Mouse (Mus musculus): Measurements from ENCODE around the gene Cers6. TPM values are rescaled to one million over a fixed set of nuclear protein-coding genes. Genes with fewer than 3 reads are reported as not detected.

The Cers6 gene
- polyA plus RNA-seq, 1 experiment from 2014 or later: 34.6 TPM

DNA sequence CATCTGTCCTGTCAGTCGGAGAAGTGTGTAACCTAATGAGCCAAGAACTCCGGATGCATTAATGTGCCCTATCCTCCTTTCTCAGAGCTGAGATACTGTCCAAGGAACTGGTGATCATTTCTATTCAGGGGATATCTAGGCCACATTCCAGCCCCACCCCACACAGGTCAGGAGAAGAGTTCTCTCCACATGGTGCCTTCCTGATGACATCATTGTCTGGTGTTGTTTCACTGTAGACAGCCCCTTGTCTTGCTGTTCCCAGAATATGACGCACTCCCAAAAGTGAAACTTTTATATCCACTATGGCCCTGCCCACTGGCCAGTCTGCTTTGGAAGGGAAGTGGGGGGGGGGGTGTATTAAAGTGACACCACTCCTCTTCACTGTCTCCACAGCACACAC lies 215.9 kb downstream of the Cers6 start:
- Histone ChIP-seq H3K4me2 (ENCODE audit: low read depth, low read length, severe bottlenecking) (no peak overlapping the region), H3K4me1 (replicated peaks; ENCODE audit: control insufficient read depth, insufficient read depth, low read length) (no peaks in the 10 kb centered on the region), H3K27ac (ENCODE audit: low read depth, low read length) (no peak overlapping the region), H3K9ac (ENCODE audit: low read length) (no peak overlapping the region), H3K4me3 (ENCODE audit: low read depth, low read length) (no peak overlapping the region), H3K9me3 (ENCODE audit: control insufficient read depth, low read length) (no peaks in the 10 kb centered on the region), H3K36me3 (ENCODE audit: control insufficient read depth, insufficient read depth, low read length) (no peaks in the 10 kb centered on the region), H3K27me3 (ENCODE audit: control insufficient read depth, insufficient read depth, low read length) (no peaks in the 10 kb centered on the region)
- WGBS: 85% methylated on average over 3 of the region's 3 CpGs
- ATAC-seq (replicated peaks; ENCODE audit: low FRiP score): no peak
- DNase-seq (ENCODE audit: low spot score): no peak

GRCm38 (mm10) chr2:69080760-69081159 lies 219.5 kb downstream of the Cers6 start:
- H3K36me3 ChIP-seq (ENCODE audit: control insufficient read depth, insufficient read depth, low read length): no peaks in the 10 kb centered on the region
- no peaks in the 10 kb centered on the region for H3K9me3 ChIP-seq (ENCODE audit: control insufficient read depth, low read length)
- H3K9ac ChIP-seq (ENCODE audit: low read length): no peak overlapping the region
- H3K4me1 ChIP-seq (replicated peaks; ENCODE audit: control insufficient read depth, insufficient read depth, low read length): no peaks in the 10 kb centered on the region
- H3K4me3 ChIP-seq (ENCODE audit: low read depth, low read length): no peak overlapping the region
- no peaks in the 10 kb centered on the region for H3K27me3 ChIP-seq (ENCODE audit: control insufficient read depth, insufficient read depth, low read length)
- 94% methylated on average over 1 of the region's 1 CpGs for WGBS
- ATAC-seq (replicated peaks; ENCODE audit: low FRiP score): no peak
- H3K4me2 ChIP-seq (ENCODE audit: low read depth, low read length, severe bottlenecking): no peak overlapping the region
- H3K27ac ChIP-seq (ENCODE audit: low read depth, low read length): no peak overlapping the region
- DNase-seq (ENCODE audit: low spot score): no peak

DNA sequence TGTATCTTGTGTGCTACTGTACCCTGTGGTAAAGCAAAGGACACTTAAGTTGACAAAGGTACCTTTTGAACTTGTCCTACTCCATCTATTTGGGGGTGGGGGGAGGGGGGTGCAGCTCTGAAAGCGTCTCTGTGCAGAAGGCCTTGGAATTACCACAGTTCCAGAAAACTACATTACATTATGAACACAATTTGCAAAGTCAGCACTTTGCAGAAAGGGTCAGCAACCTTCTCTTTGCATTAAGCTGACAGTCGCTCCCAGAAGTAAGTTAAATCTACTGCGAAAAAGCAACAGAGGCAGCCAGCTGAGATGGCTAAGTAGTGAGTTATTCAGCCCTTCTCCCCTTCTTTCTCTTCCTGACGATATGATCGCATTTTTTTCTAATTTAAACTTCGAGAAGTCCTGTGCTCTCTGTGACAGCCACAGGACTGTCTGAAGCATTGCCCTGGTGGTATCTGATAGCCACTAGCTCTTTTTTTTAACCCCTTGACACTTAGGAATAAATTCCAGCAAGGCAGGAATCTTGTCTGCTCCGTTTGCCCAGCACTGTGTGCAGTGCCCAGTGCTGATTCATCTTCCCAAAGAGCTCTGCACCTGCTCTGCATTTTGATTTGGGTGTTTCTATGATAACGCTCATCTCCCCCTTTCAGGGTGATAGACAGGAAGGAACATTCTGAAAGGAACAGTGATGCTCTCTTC lies 221.4 kb downstream of the Cers6 start:
- H3K4me1 ChIP-seq (replicated peaks; ENCODE audit: control insufficient read depth, insufficient read depth, low read length): peaks cover 4% of the 10 kb centered on the region; the same call in 1 of the 2 replicates
- H3K9me3 ChIP-seq (ENCODE audit: control insufficient read depth, low read length): no peaks in the 10 kb centered on the region
- ATAC-seq (replicated peaks; ENCODE audit: low FRiP score): no peak
- no peak for DNase-seq (ENCODE audit: low spot score)
- no peaks in the 10 kb centered on the region for H3K36me3 ChIP-seq (ENCODE audit: control insufficient read depth, insufficient read depth, low read length)
- H3K27me3 ChIP-seq (ENCODE audit: control insufficient read depth, insufficient read depth, low read length): no peaks in the 10 kb centered on the region
- no peak overlapping the region for H3K4me2 ChIP-seq (ENCODE audit: low read depth, low read length, severe bottlenecking)
- H3K4me3 ChIP-seq (ENCODE audit: low read depth, low read length): no peak overlapping the region
- H3K9ac ChIP-seq (ENCODE audit: low read length): no peak overlapping the region
- 68% methylated on average over 8 of the region's 8 CpGs for WGBS
- H3K27ac ChIP-seq (ENCODE audit: low read depth, low read length): no peak overlapping the region

DNA sequence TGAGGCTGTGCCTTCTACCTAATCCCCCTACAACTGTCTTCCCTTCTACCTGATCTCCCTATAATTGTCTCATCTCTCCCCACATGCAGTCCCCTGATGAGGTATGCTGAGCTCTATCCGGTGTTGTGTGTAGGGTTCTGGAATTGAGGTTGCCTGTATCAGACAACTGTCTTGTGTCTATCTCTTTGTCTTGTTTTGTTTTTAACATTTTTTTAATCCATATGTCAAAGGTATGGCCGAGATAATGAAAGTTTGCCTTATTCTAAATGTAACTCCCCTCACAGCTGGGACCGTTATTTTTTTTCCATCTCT lies 221.9 kb downstream of the Cers6 start:
- Histone ChIP-seq H3K4me3 (ENCODE audit: low read depth, low read length) (no peak overlapping the region), H3K27ac (ENCODE audit: low read depth, low read length) (no peak overlapping the region), H3K4me2 (ENCODE audit: low read depth, low read length, severe bottlenecking) (no peak overlapping the region), H3K4me1 (replicated peaks; ENCODE audit: control insufficient read depth, insufficient read depth, low read length) (peaks cover 4% of the 10 kb centered on the region; the same call in 1 of the 2 replicates), H3K9me3 (ENCODE audit: control insufficient read depth, low read length) (no peaks in the 10 kb centered on the region), H3K36me3 (ENCODE audit: control insufficient read depth, insufficient read depth, low read length) (no peaks in the 10 kb centered on the region), H3K9ac (ENCODE audit: low read length) (no peak overlapping the region), H3K27me3 (ENCODE audit: control insufficient read depth, insufficient read depth, low read length) (no peaks in the 10 kb centered on the region)
- ATAC-seq (replicated peaks; ENCODE audit: low FRiP score) (no peak), DNase-seq (ENCODE audit: low spot score) (no peak)
- 89% methylated on average over 3 of the region's 3 CpGs for WGBS

DNA sequence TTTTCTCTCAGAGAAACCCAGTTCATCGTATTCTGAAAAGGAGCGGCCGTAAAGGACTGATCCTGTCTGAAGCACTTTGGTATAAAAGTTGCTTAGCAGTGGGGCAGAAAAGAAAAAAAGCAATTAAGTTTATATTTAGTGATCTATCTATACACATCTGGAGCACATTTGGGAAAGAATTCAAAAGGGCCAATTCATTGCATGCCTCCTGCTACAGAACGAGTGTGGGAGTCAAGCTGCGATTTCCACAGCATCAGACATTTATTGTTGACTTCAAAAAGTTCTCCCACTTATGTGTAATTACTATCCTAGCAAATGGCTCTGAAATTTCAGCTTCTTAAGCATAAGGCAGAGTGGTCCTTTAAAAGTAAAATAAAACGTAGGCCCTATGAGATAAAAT lies 223.2 kb downstream of the Cers6 start:
- ATAC-seq (replicated peaks; ENCODE audit: low FRiP score): no peak
- Histone ChIP-seq H3K27ac (ENCODE audit: low read depth, low read length) (no peak overlapping the region), H3K9me3 (ENCODE audit: control insufficient read depth, low read length) (no peaks in the 10 kb centered on the region), H3K27me3 (ENCODE audit: control insufficient read depth, insufficient read depth, low read length) (no peaks in the 10 kb centered on the region), H3K4me3 (ENCODE audit: low read depth, low read length) (no peak overlapping the region), H3K9ac (ENCODE audit: low read length) (no peak overlapping the region), H3K4me2 (ENCODE audit: low read depth, low read length, severe bottlenecking) (no peak overlapping the region), H3K4me1 (replicated peaks; ENCODE audit: control insufficient read depth, insufficient read depth, low read length) (peaks cover 4% of the 10 kb centered on the region; the same call in 1 of the 2 replicates), H3K36me3 (ENCODE audit: control insufficient read depth, insufficient read depth, low read length) (no peaks in the 10 kb centered on the region)
- WGBS: 82% methylated on average over 6 of the region's 6 CpGs
- no peak for DNase-seq (ENCODE audit: low spot score)

DNA sequence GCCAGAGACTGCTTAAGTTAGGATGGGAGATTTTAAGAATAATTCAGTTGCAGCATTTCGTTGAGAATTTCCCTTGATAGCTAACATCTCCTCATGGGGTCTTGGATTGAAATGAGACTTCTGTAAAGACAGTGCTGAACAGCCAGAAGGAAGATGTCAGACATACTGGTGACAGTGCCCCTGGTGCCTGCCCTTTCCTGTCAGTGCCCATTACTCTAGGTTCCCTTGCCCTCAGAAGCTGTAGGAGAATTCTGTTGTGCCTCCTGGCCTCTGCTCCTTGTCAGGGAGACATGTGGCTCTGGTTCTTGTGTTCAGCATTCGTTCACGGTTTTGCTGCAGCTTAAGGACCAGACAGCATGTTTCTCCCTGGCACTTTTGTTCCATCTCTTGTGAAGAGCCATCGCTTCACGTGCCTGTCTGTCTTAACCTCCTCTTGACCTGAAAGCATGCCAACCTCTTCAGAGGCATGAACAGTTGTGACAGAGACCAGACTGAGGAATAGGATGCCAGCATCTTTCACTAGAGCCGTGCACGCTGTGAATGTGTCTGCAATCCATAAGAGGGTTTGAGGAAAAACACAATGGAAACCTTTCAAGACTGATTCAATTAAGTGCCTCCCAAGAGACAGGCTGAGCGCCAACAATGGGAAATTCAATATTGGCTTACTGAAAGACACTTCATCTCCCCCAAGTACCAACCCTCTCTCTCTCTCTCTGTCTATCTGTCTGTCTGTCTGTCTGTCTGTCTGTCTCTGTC lies 225.4 kb downstream of the Cers6 start:
- Histone ChIP-seq H3K27me3 (ENCODE audit: control insufficient read depth, insufficient read depth, low read length) (no peaks in the 10 kb centered on the region), H3K4me2 (ENCODE audit: low read depth, low read length, severe bottlenecking) (no peak overlapping the region), H3K9ac (ENCODE audit: low read length) (no peak overlapping the region), H3K9me3 (ENCODE audit: control insufficient read depth, low read length) (no peaks in the 10 kb centered on the region), H3K4me3 (ENCODE audit: low read depth, low read length) (no peak overlapping the region), H3K27ac (ENCODE audit: low read depth, low read length) (no peak overlapping the region), H3K36me3 (ENCODE audit: control insufficient read depth, insufficient read depth, low read length) (no peaks in the 10 kb centered on the region), H3K4me1 (replicated peaks; ENCODE audit: control insufficient read depth, insufficient read depth, low read length) (peaks cover 4% of the 10 kb centered on the region; the same call in 1 of the 2 replicates)
- ATAC-seq (replicated peaks; ENCODE audit: low FRiP score) (0 out of 2 replicates have a peak, but pooled peaks have one; percentile 56), DNase-seq (ENCODE audit: low spot score) (no peak)
- WGBS: 41% methylated on average over 8 of the region's 8 CpGs

DNA sequence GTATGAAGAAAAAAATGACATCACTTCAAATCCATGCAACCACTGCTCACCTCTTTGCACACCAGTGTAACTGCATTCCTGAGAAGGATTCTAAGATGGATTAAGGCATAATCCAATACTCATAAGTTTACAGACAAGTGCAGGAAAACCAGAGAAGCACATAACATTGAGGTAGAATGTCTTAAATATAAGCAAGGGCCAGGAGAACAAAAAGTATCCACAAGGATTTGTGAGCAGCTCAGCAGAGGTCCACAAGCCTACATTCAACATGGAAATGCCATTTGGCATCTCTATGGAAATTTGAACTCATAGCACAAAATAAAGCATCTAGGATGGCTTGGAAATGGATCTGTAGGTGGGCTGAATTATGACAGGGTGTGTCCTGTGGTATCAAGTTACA lies 234.6 kb downstream of the Cers6 start:
- Histone ChIP-seq H3K9ac (ENCODE audit: low read length) (no peak overlapping the region), H3K9me3 (ENCODE audit: control insufficient read depth, low read length) (no peaks in the 10 kb centered on the region), H3K27me3 (ENCODE audit: control insufficient read depth, insufficient read depth, low read length) (no peaks in the 10 kb centered on the region), H3K4me3 (ENCODE audit: low read depth, low read length) (no peak overlapping the region), H3K4me1 (replicated peaks; ENCODE audit: control insufficient read depth, insufficient read depth, low read length) (no peaks in the 10 kb centered on the region), H3K27ac (ENCODE audit: low read depth, low read length) (no peak overlapping the region), H3K4me2 (ENCODE audit: low read depth, low read length, severe bottlenecking) (no peak overlapping the region), H3K36me3 (ENCODE audit: control insufficient read depth, insufficient read depth, low read length) (no peaks in the 10 kb centered on the region)
- ATAC-seq (replicated peaks; ENCODE audit: low FRiP score) (no peak), DNase-seq (ENCODE audit: low spot score) (no peak)

- H3K9me3 ChIP-seq (ENCODE audit: control insufficient read depth, low read length): no peaks in the 10 kb centered on the region
- no peak overlapping the region for H3K27ac ChIP-seq (ENCODE audit: low read depth, low read length)
- no peaks in the 10 kb centered on the region for H3K27me3 ChIP-seq (ENCODE audit: control insufficient read depth, insufficient read depth, low read length)
- DNase-seq (ENCODE audit: low spot score) (no peak), ATAC-seq (replicated peaks; ENCODE audit: low FRiP score) (no peak)
- no peak overlapping the region for H3K9ac ChIP-seq (ENCODE audit: low read length)
- no peak overlapping the region for H3K4me2 ChIP-seq (ENCODE audit: low read depth, low read length, severe bottlenecking)
- no peak overlapping the region for H3K4me3 ChIP-seq (ENCODE audit: low read depth, low read length)
- H3K4me1 ChIP-seq (replicated peaks; ENCODE audit: control insufficient read depth, insufficient read depth, low read length): no peaks in the 10 kb centered on the region
- WGBS: 83% methylated on average over 4 of the region's 4 CpGs
- H3K36me3 ChIP-seq (ENCODE audit: control insufficient read depth, insufficient read depth, low read length): no peaks in the 10 kb centered on the region
Observed at GRCm38 (mm10) chr2:69096821-69097220, 235.6 kb downstream of the Cers6 start.

- no peaks in the 10 kb centered on the region for H3K27me3 ChIP-seq (ENCODE audit: control insufficient read depth, insufficient read depth, low read length)
- no peak overlapping the region for H3K9ac ChIP-seq (ENCODE audit: low read length)
- 99% methylated on average over 2 of the region's 2 CpGs for WGBS
- ATAC-seq (replicated peaks; ENCODE audit: low FRiP score) (no peak), DNase-seq (ENCODE audit: low spot score) (no peak)
- no peak overlapping the region for H3K27ac ChIP-seq (ENCODE audit: low read depth, low read length)
- no peaks in the 10 kb centered on the region for H3K4me1 ChIP-seq (replicated peaks; ENCODE audit: control insufficient read depth, insufficient read depth, low read length)
- H3K4me2 ChIP-seq (ENCODE audit: low read depth, low read length, severe bottlenecking): no peak overlapping the region
- no peaks in the 10 kb centered on the region for H3K9me3 ChIP-seq (ENCODE audit: control insufficient read depth, low read length)
- H3K4me3 ChIP-seq (ENCODE audit: low read depth, low read length): no peak overlapping the region
- H3K36me3 ChIP-seq (ENCODE audit: control insufficient read depth, insufficient read depth, low read length): no peaks in the 10 kb centered on the region
Observed at GRCm38 (mm10) chr2:69097526-69097925, 236.3 kb downstream of the Cers6 start.

Measured in forebrain, embryonic 11.5 days (tissue).